Mouse (Mus musculus) stomach, postnatal 0 days (tissue): ENCODE results near the gene Gjb6. TPM values are rescaled to one million over a fixed set of nuclear protein-coding genes. Genes with fewer than 3 reads are reported as not detected.

Experiments used
- ATAC-seq: fragments of 200-750 bp; cut with Nextera tagmentation; 2 replicates; pipeline ENCODE4 v1.8.0; 2017; ENCODE audit not compliant: low FRiP score, low TSS enrichment
- DNase-seq: peaks from one replicate; pipeline ENCODE4 v3.0.0-alpha.2; 2016; ENCODE audit warnings: low spot score
- H3K27ac ChIP-seq: fragments of 300-500 bp; sonication (generic); replicated peaks from 2 replicates; pipeline ENCODE4 v1.5.1; 2014; ENCODE audit warnings: mild to moderate bottlenecking, control low read depth
- H3K27me3 ChIP-seq: fragments of 300-500 bp; sonication (generic); 2 replicates; pipeline ENCODE4 v1.6.1; 2014; ENCODE audit warnings: low read length; ENCODE audit not compliant: control insufficient read depth, insufficient read depth
- H3K36me3 ChIP-seq: fragments of 300-500 bp; sonication (generic); 2 replicates; pipeline ENCODE4 v1.6.1; 2014; ENCODE audit warnings: low read length, mixed read lengths; ENCODE audit not compliant: control insufficient read depth, insufficient read depth
- H3K4me1 ChIP-seq: fragments of 300-500 bp; sonication (generic); replicated peaks from 2 replicates; pipeline ENCODE4 v1.6.1; 2014; ENCODE audit warnings: antibody characterized with exemption; ENCODE audit not compliant: control insufficient read depth, insufficient read depth
- H3K4me2 ChIP-seq: fragments of 300-500 bp; sonication (generic); replicated peaks from 2 replicates; pipeline ENCODE4 v1.6.1; 2014; ENCODE audit warnings: low read depth, mild to moderate bottlenecking, control low read depth, moderate library complexity
- H3K4me3 ChIP-seq: fragments of 300-500 bp; sonication (generic); 2 replicates; pipeline ENCODE4 v1.5.1; 2014; ENCODE audit warnings: low read depth, low read length, control low read depth
- H3K9ac ChIP-seq: fragments of 300-500 bp; sonication (generic); 2 replicates; pipeline ENCODE4 v1.6.1; 2014; ENCODE audit warnings: mild to moderate bottlenecking, low read length, control low read depth, mixed read lengths
- H3K9me3 ChIP-seq: fragments of 300-500 bp; sonication (generic); 2 replicates; pipeline ENCODE4 v1.6.1; 2016; ENCODE audit warnings: low read length; ENCODE audit not compliant: control insufficient read depth
- CTCF ChIP-seq: IDR thresholded peaks from 2 replicates; pipeline ENCODE4 v1.5.1; 2016; ENCODE audit warnings: antibody characterized with exemption, low read depth, mild to moderate bottlenecking, moderate library complexity
- EP300 ChIP-seq: optimal IDR thresholded peaks from 2 replicates; pipeline ENCODE3; 2016; ENCODE audit warnings: antibody characterized with exemption
- WGBS: fragments of 180-500 bp; shearing (Covaris S2); extraction: QIAGEN DNeasy Blood & Tissue Kit; methylation state at CpG from one replicate; pipeline ENCODE4 v1.1.7; 2014; 5-methylcytosine and 5-hydroxymethylcytosine counted together
- polyA plus RNA-seq: library from polyadenylated mRNA; unstranded; fragments of >200 nt; fragmentation: Nextera tagmentation; extraction: Ambion mirVana; gene quantifications from 2 replicates; pipeline ENCODE4 v1.2.1, GENCODE M21; 2015

The Gjb6 gene
- 21.3 and 24.3 TPM in 2 replicates for polyA plus RNA-seq

DNA sequence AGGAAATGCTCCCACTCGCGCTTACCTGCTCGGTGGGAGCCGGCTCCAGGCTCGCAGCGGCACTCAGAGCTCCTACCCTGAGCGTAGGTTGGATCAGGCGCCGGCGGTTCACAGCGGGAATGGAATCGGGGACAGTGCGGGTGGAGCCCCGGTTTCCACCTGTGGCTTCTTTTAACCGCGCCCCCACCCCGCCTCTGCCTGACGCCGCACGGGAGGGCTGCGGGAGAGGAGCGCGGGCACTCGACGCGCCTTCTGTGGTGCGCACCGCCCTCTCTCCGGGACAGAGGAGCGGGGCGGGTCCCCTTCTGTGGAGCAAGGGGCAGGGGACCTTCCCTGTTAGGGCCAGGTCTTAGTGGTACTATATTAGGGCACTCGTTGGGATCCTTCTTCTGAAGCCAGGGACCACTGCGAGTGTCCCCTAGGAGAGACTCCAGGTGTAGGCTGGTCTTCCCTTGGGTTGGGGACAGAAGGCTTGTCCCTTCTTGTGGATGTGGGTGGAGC, at the start of gene Gjb6:
Gene Gjb6, minus strand, starts transcription at position 451 of the 501 bp plus-strand sequence.
- H3K36me3 ChIP-seq: no peaks in the 10 kb centered on the region
- WGBS: 3% methylated on average over 32 of the region's 33 CpGs
- TF ChIP-seq EP300 (no peak), CTCF (no peak)
- no peak; the same call in 1 of the 2 replicates for ATAC-seq
- no peaks in the 10 kb centered on the region for H3K9me3 ChIP-seq
- H3K9ac ChIP-seq: peak within 1 kb of the TSS; percentile 35; the same call in 1 of the 2 replicates
- peak within 1 kb of the TSS; percentile 36 for H3K4me3 ChIP-seq
- peak; percentile 29 for DNase-seq
- 0 out of 2 replicates have a peak, but pooled peaks cover 2% of the 10 kb centered on the region for H3K27me3 ChIP-seq
- H3K4me2 ChIP-seq: peak within 1 kb of the TSS; percentile 58
- H3K4me1 ChIP-seq: 0 out of 2 replicates have a peak, but pooled peaks cover 2% of the 10 kb centered on the region
- H3K27ac ChIP-seq: no peak within 1 kb of the TSS

DNA sequence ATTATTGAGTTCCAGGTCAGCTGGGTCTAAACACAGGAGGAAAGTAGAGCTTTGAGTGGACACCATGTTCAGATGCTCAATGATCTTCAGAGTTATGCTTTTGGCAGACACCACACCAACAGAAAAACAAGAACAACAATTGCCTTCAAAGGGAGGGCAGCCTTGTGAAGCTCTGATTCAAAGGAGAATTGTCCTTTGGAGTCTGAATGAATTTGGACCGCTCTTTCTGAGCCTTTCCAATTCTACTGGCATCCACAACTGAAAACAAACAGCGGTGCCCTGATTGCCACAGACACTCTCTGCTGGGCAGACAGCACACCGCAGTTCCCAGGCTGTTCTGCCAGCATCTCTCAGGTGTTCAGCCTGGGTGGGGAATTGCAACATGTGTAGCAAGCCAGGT, 32.1 kb upstream of the Gjb6 start:
- 91% methylated on average over 3 of the region's 3 CpGs for WGBS
- H3K4me1 ChIP-seq: no peaks in the 10 kb centered on the region

DNA sequence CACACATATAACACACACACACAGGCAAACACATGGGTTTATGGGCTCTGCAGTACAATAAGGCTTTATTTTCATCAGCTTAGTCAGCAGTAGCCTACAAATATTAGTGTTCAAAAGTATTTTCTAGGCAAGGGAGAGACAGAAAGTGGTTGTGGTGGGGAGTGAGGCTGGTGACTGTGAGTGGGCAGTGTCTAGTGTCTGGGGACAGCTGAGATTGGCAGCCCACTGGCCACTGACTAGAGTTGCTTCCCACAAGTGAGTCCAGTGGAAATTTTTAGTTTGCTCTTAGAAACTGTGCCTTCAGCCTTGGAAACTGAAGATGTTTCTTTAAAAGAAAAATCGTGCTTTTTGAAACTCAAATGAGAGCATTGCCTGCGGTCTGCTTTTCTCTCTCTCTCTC, 28.4 kb upstream of the Gjb6 start:
- TF ChIP-seq CTCF (no peak), EP300 (no peak)
- Histone ChIP-seq H3K9ac (no peak overlapping the region), H3K27me3 (0 out of 2 replicates have a peak, but pooled peaks cover 2% of the 10 kb centered on the region), H3K4me3 (no peak overlapping the region), H3K27ac (no peak overlapping the region), H3K4me2 (no peak overlapping the region), H3K9me3 (no peaks in the 10 kb centered on the region), H3K36me3 (no peaks in the 10 kb centered on the region), H3K4me1 (no peaks in the 10 kb centered on the region)
- no peak for DNase-seq
- 18% methylated on average over 2 of the region's 2 CpGs for WGBS
- ATAC-seq: no peak

More for the DNA sequence above, 32.1 kb upstream of the Gjb6 start:
- DNase-seq (no peak), ATAC-seq (no peak)
- Histone ChIP-seq H3K4me2 (no peak overlapping the region), H3K9ac (no peak overlapping the region), H3K4me3 (no peak overlapping the region), H3K9me3 (no peaks in the 10 kb centered on the region), H3K27ac (no peak overlapping the region), H3K27me3 (0 out of 2 replicates have a peak, but pooled peaks cover 2% of the 10 kb centered on the region), H3K36me3 (no peaks in the 10 kb centered on the region)
- no peak for TF ChIP-seq EP300
- TF ChIP-seq CTCF: no peak

DNA sequence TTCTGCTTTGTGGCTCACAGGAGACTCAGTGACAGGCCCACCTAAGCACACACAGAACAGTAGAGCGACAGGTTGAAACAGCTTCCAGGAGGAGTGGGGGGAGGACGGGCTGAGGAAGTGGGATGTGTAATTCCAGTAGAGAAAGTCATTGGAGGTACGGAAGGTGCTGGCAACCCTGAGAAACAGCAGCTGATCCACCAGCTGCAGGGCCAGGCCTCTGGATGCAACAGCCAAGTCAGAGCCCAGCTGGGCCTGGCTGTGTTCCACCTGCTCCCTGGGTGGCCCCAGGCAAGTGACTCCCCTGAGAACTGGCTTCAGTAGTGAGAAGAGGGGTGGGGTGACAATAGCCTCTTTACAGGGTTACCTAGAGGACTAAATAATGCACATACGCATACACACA, 27.8 kb upstream of the Gjb6 start:
- 34% methylated on average over 4 of the region's 4 CpGs for WGBS

DNA sequence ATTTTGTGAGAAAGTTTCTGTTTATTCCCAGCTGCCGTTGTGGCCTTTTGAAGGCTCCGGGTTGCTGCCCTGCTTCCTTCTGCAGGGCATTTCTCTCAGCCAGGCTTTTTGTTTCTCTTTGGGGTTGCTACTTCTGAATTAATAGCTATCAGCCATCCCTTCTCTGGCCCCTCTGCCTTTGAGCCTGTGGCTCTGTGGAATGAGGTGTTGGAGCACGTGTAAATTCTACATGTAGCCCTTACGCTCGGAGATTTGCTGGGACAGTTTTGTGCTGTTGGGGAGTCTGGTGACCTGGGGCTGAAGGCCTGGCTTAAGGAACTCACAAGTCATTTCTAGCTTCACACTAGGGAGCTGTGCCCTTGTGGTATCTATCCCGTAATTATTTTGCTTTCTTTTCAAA, 21.5 kb upstream of the Gjb6 start:
- Histone ChIP-seq H3K9me3 (no peaks in the 10 kb centered on the region), H3K27me3 (no peaks in the 10 kb centered on the region), H3K4me1 (no peaks in the 10 kb centered on the region), H3K36me3 (no peaks in the 10 kb centered on the region), H3K4me2 (no peak overlapping the region), H3K4me3 (no peak overlapping the region), H3K9ac (no peak overlapping the region), H3K27ac (no peak overlapping the region)
- ATAC-seq: no peak
- no peak for DNase-seq
- 42% methylated on average over 6 of the region's 6 CpGs for WGBS
- no peak for TF ChIP-seq EP300
- TF ChIP-seq CTCF: no peak

More for the DNA sequence above, 27.8 kb upstream of the Gjb6 start:
- Histone ChIP-seq H3K27ac (no peak overlapping the region), H3K9me3 (no peaks in the 10 kb centered on the region), H3K4me2 (no peak overlapping the region), H3K4me3 (no peak overlapping the region), H3K27me3 (0 out of 2 replicates have a peak, but pooled peaks cover 2% of the 10 kb centered on the region), H3K36me3 (no peaks in the 10 kb centered on the region), H3K4me1 (no peaks in the 10 kb centered on the region), H3K9ac (no peak overlapping the region)
- ATAC-seq (peak; percentile 59; the same call in 1 of the 2 replicates), DNase-seq (no peak)
- no peak for TF ChIP-seq EP300
- no peak for TF ChIP-seq CTCF

DNA sequence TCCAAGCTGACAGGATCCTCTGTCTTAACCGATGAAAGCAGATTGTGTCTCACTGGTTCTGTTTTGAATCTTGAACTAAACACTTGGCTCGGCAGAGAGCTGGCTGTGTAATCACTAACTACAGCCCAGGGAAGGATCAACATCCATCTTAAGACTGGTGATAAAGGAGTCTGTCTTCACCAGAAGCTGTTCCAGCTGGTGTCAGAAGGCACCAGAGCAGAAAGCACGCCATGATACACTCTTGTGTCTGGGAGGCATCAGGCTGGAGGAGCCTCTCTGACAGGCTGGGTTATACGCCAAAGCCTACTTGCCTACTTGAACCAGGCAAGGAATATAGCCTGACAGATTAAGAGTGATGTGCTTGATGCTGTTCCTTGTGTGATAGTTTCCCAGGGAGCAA, 12.3 kb upstream of the Gjb6 start:
- H3K4me2 ChIP-seq: no peak overlapping the region
- H3K4me1 ChIP-seq: no peaks in the 10 kb centered on the region
- DNase-seq (no peak), ATAC-seq (no peak)
- H3K9me3 ChIP-seq: no peaks in the 10 kb centered on the region
- H3K36me3 ChIP-seq: no peaks in the 10 kb centered on the region
- no peak overlapping the region for H3K27ac ChIP-seq
- no peak for TF ChIP-seq CTCF
- no peak for TF ChIP-seq EP300
- no peak overlapping the region for H3K9ac ChIP-seq
- WGBS: 26% methylated on average over 4 of the region's 4 CpGs
- no peak overlapping the region for H3K4me3 ChIP-seq
- H3K27me3 ChIP-seq: no peaks in the 10 kb centered on the region
